Mouse (Mus musculus) layer of hippocampus, postnatal 36 days (tissue): ENCODE measurements at regions not wholly inside any gene's neighbourhood (a gene's known extent, or its start where the extent isn't known, plus 50 kb on each side); places are given as distances from the start of the nearest gene placed in this dataset.

Experiments
- DNase-seq, 2 experiments: peaks; one replicate each; pipeline ENCODE4 v3.0.0; 2022

GRCm38 (mm10) chr3:130883928-130884327, 153.7 kb upstream of the Rpl34 start:
- no peak for DNase-seq

DNA sequence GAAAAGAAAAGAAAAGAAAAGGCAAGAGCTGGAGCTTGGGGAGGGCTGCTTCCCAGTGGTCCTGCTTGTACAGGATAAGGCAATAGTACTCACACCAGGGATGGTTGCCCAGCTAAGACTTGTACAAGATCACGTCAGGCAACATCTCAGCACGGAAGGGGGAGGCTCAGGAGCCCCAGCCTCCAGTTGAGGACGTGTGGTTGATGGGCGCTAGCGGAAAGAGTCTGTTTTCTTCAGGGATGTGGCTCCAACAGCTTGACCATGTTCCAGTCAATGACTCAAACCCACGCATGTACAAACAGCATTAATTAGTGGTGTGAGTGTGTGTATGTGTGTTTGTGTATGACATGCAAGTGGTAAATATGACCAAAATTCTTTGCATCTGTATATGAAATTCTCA, 153.1 kb upstream of the Rpl34 start:
- DNase-seq = no peak

- DNase-seq = no peak
These were observed 150.3 kb upstream of the Rpl34 start for GRCm38 (mm10) chr3:130880482-130880881.

GRCm38 (mm10) chr3:130879463-130879862, 149.3 kb upstream of the Rpl34 start:
- DNase-seq = no peak

DNA sequence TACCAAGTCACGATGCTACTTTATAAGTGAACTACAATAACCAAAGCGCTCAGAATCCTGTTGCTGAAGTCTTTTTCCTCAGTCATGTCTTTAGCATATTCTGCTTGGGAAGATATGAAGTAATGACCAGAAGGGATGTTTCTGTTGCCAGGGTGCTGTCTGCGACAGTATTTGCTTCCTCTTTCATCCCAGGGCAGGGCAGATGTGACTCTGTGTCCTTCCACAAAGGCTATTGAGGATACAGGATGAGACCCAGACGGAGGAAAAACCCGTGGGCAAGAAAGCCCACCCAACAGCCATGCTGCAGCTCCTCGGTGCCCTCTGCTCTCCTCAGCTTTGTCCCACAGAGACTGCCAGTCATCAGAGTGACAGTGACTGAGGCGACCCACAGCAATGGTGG, 148.6 kb upstream of the Rpl34 start:
- DNase-seq = no peak

GRCm38 (mm10) chr3:130877981-130878380, 147.8 kb upstream of the Rpl34 start:
- DNase-seq = no peak

DNA sequence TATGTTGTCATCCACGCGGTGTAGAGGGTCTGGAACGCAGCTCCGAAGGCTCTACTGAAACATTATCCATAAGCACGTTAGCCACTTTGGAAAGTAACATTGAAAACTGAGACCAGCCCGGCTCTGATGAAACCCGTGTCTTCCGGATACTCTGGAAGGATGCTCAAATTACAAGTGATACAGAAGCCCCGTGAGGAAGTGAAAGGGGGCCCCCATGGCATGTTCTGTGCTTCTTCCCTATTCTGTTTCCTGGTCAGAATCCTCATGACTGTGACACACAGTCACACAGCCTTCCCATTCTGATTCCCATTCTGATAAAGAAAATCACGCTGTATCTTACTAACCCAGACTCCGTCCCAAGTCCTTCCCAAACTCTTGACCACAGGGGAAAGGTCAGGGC, 143.5 kb upstream of the Rpl34 start:
- DNase-seq = no peak

DNA sequence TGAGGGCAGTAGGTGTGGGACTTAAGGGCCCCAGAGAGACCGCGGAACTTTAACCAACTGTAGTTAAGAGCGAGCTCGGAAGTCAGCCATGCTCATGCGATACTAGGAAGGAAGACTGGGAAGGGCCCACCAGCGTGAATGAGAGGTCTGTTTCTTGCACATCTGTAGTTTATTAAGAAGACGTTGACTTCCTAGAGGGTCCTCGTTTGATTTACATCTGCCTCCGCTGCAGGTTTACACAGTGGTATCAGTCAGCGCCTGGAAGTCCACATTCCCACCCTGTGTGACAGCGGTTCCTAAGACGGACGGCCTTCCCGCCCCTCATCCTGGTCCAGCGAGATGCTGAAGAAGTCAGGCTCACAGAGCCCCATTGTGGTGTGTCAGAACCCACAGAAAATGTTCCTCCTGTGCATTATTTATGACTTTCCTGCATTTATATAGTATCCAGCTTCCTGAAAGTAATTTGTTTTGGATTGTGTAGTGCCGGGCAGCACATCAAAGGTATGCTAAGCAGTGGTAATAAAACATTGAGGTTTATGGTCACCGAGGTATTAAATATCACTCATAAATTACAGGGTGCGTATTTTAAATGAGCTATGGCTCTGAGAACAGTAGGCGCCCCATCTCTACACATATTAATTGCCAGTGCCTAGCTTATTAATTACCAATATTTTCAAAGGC, 136.9 kb upstream of the Rpl34 start:
- DNase-seq = no peak

GRCm38 (mm10) chr3:130864783-130865182, 134.6 kb upstream of the Rpl34 start:
- no peak for DNase-seq

- no peak for DNase-seq
These were observed 133.2 kb upstream of the Rpl34 start for GRCm38 (mm10) chr3:130863376-130863775.

GRCm38 (mm10) chr3:130860315-130860714, 130.1 kb upstream of the Rpl34 start:
- DNase-seq = no peak

DNA sequence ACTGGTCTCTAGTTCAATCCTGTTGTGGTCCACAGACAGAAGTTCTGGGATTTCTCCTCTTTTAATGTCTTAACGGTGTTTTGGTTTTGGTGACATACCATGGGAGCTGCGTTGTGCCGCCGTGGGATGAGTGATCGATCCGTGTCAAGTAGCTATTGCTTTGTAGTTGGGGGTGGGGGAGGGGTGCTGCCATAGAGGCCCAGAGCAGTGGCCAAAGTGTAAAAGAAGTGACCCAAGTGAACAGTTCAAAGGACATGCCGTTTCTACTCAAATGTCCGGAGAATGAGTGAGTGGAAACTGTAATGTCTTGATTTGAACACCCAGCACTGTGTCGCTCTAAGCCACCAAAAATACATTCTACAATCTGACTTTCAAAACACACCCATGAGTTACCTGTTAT, 123.7 kb upstream of the Rpl34 start:
- no peak for DNase-seq

DNA sequence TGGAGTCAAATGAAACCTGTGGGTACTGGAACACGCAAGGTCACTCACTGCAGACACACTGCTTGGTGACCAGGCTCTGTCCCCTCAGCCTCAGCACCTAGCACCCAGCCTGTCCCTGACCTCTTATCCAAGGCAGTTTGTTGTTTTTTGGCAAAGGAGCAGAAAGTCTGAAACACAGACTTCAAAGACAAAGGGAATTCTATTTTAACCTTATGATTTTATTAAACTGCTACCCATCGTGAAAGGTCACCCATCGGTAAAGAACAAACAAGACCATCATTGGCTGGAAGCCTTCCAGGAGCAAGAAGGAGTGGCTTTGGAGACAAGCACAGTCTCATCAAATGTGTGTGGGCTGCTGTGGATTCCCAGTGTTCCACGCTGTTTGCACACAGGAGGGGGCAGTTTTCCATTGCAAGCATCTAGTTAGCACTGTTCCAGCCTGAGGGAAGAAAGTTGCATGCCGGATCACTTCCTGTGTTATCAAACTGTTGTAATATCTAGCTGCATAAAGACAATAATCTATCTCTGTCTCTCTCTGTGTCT, 120.6 kb upstream of the Rpl34 start:
- no peak for DNase-seq

GRCm38 (mm10) chr3:130841755-130842154, 111.6 kb upstream of the Rpl34 start:
- no peak for DNase-seq

DNA sequence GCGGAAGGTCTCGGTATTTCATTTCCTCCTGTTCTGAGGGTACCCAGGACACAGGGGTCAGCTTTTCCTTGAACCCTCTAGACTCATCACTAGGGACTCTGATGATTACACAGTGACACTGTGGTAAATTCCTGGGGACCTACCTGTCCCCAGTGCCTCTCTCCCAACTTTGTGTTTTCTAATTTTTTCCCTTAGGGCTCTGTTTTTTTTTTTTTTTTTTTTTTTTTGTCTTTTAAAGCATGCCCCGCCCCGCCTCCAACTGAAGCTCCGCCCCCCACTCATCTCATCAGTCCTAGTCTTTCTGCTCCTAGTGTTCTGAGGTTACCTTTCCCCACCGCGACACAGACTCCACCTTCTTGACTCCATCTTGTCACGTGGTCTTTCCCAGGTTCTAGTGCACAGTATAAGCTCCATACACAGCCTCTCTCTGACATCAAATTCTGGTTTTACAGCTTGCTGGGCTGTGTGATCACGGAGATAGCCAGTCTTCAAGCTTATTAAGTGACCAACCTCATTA, 109.8 kb upstream of the Rpl34 start:
- no peak for DNase-seq

DNA sequence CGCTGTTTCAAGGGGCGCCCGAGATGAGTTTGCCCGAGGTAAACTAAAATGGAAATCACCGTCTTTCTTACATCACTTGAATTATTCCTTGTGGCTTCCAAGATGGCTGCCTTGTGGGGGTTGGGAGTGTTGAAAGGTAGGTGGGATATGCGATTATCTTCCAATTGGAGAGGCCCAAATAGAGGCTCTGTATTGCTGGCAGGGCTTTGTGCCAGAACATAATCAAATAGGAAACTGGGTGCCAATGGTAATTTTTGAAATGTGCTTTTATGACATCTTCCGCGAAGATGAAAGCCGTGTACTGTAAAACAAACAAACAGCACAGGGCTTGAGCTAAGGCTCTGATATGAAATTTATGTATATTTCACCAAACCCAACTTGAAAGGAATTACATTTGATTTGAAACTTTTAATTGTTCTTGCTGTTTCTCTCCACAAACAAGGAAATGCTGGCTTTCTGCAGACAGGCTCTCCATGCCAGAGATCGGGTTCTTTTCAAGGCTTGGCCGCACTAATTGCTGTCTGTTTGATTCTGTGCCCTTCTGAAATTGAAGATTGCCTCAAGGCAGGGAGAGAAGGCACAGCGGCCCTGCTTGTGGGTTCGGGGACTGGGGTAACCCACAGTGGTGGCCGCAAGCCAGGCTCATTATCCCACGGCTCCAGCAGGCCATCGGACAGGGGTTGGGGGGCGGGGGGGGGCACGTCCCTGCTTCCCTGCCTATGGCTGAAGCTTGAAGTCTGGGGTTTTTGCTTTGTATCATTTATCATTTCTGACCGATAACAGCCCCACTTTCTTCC, 108.6 kb upstream of the Rpl34 start:
- DNase-seq = no peak

DNA sequence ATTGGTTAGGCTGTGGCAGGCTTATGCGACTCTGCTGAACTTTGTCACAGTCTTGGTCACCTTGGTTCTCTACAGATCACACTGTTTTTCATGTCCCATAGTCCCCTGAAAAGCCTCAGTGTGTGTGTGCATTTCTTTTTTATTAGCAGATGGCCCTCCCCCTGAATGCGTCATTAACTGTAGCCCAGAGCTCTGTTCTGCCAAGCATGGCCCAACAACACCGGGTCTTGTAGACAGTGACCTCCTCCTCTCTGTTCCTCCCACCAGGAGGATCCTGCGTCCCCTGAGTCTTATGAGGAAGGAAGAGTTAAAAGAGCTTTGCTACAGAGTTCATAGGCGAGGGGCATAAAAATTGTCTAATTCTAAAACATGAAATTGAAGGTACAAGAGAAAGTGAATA, 103.5 kb upstream of the Rpl34 start:
- no peak for DNase-seq

GRCm38 (mm10) chr3:130833082-130833481, 102.9 kb upstream of the Rpl34 start:
- no peak for DNase-seq

DNA sequence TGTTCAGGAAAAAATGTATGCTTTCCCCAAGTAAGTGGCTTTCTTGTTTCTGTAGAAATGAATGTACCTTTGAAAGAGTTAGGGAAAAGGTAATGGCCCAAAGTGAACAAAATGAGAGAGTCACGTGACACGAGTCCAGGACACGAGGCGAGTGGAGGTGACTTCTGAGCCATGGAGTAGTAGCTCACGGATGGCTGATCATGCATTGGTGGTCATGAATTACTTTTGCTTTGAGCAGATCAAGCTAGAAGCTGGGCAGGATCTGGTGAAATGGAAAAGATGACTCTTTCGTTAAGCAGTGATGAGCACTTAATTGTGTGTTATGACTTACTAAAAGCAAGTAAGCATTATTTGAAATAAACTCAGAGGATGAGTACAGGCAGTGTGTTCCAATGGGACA, 101.6 kb upstream of the Rpl34 start:
- no peak for DNase-seq

DNA sequence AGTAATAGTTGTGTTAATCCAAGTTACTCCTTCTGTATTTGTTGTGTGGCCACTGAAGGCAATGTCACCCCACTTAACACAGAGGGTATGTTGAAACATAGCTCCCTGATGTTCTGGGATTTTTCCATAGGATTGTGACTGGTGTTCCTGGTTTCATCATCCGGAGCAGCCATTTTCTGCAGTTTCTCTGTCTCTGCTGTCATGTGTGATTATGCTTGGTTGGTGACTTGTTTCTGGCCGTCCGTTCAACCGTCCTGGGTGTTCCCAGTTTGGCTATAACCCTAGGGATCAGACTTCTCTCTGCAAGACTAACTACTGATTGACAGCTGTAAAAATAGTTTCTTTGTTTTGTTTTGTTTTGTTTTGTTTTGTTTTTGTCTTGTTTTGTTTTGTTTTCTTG, 98.1 kb upstream of the Rpl34 start:
- no peak for DNase-seq

- DNase-seq = no peak
These were observed 97.7 kb upstream of the Rpl34 start for GRCm38 (mm10) chr3:130827934-130828333.

DNA sequence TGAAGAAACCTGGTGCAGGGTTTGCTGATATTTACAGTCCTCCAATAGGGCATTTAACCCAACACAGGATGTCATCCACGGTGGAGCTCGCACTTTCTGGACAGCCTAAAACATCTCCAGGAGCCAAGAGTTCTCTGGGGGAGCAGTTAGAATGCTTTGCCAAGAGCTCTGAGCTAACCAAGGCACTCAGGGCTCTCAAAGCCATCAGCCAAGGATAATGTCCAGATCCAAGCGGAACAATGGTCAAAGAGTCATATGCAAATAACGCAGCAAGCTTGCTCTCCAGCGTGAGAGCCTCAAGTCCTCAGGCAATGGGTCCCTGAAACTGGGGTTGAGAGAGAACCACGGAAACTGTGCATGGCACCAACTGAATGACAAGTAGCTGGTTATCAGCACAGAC, 96.8 kb upstream of the Rpl34 start:
- DNase-seq = no peak

DNA sequence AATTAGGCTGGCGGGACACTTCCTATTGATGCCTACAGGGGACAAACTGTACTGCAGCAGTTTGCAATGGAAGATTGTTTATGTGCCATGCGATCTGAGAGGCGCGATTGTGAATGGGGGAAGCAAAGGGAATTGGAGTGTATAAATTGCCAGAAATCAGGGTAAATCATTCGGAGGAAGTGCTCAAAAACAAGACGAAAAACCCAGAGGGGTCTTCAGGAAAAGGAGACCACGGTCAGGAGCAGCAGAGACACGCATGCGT, 89.6 kb upstream of the Rpl34 start:
- no peak for DNase-seq
